Mouse (Mus musculus) brain, embryonic 14.5 days (tissue): ENCODE data around the gene Gimap8. TPM values are rescaled to one million over a fixed set of nuclear protein-coding genes. Genes with fewer than 3 reads are reported as not detected.
"Not testable (repeated sequence)": the region's sequence is repeated elsewhere in the genome, so short reads cannot be mapped to it uniquely, and the experiment has no call there.

Experiments
- DNase-seq: peaks from one replicate; pipeline ENCODE4 v3.0.0-alpha.2; 2011; ENCODE audit warnings: low read depth
- CTCF ChIP-seq: fragments of 200-500 bp; IDR thresholded peaks from 2 replicates; pipeline ENCODE4 v1.5.1; 2012; ENCODE audit warnings: inconsistent platforms, mild to moderate bottlenecking, moderate library complexity, borderline replicate concordance; ENCODE audit not compliant: insufficient read depth, insufficient read length; ENCODE audit errors: extremely low read depth
- POLR2A ChIP-seq: fragments of 200-500 bp; IDR thresholded peaks from 2 replicates; pipeline ENCODE4 v1.6.1; 2012; ENCODE audit warnings: mild to moderate bottlenecking, inconsistent platforms, borderline replicate concordance; ENCODE audit not compliant: poor library complexity, insufficient read depth, insufficient read length, severe bottlenecking; ENCODE audit errors: extremely low read depth
- polyA plus RNA-seq: library from polyadenylated mRNA; depleted of rRNA; stranded (reverse); fragments of >200 nt; gene quantifications from 2 replicates; pipeline ENCODE4 v1.2.3, GENCODE M21; 2012; rRNA removed

The Gimap8 gene
- polyA plus RNA-seq = 0.81 and 1.6 TPM in 2 replicates

DNA sequence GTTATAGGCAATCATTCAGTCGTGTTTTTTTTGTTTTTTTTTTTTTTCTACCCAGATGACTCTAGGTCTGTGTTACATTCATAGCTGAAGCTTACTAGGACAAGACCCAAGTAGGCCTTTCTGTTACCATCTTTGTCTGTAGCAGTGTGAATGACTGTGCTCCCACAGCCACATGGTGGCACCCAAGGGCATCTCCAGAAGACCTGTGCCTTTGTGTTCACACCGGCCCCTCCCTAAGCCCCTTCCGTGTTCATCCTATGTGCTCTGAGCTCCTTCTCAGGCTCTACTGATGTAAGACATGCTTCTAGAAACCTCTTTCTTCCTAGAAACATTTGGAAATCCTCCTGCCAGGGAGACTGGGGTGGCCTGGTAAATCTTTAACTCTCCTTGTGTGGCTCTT is at the start of gene Gimap8:
Gene Gimap8, plus strand, starts transcription at position 240 of the 400 bp plus-strand sequence.
- TF ChIP-seq CTCF = peak; percentile 32; the same call in 1 of the 2 replicates
- TF ChIP-seq POLR2A = no peak
- DNase-seq = peak; percentile 34

DNA sequence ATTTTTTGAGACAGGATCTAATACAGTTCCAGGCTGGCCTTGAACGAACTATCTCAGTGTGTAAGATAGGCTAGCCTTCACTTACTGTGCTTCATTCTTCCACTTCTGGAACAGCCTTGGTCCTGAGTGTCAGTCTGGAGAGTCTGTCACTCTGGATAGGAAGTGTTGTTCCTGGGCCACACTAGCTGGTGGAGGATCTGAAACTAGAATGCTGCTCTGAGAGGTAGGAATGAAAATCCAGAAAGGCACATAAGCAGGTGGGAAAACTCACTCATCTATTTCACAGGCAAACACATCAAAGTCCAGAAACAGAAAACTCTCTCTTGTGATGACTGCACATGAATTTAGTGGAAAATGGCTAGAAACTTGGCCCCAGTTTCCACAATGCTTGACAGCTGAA is 46.4 kb upstream of the Gimap8 start:
- no peak for TF ChIP-seq CTCF
- TF ChIP-seq POLR2A = no peak
- no peak for DNase-seq

DNA sequence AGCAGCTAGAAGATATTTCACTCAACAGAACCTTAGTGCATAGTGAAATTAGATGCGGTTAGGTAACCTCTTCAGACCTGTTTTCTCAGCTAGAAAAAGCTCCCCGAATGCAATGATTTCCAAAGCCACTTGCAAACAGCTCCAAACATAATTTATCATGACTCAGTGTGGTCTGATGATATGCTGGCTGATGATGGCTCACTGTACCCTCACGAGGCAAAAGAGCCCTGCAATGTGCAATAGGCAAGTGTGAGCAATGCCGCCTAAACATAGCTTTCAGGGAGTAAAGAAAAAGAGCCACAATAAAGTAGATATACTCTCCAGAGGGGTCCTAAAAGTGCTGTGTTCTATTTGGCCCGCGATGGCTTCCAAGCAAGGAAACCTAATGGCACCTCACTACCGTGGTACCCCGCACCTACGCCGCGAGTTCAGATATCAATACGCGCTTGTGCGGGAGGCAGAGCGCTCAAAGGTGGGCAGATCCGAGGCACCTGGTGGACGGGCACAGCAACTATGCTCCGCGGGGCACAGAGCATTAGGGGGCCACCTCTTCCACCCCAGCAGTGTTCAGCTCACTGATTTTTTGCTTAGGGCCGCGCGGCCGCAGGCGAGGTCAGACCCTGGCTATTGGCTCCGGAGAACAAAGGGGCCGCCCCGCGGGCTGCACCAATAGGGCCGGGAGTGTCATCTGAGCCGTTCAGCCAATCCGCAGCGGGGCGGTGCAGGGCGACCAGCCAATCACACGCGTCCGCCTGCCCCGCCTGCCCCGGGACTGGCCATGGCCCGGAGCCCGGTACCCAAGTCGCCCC is 45.6 kb upstream of the Gimap8 start, which contains the start of gene Zfp775:
Gene Zfp775, plus strand, starts transcription at position 793 of the 809 bp plus-strand sequence.
- TF ChIP-seq POLR2A (peak; percentile 71; the same call in 1 of the 2 replicates), CTCF (no peak)
- peak; percentile 98 for DNase-seq

DNA sequence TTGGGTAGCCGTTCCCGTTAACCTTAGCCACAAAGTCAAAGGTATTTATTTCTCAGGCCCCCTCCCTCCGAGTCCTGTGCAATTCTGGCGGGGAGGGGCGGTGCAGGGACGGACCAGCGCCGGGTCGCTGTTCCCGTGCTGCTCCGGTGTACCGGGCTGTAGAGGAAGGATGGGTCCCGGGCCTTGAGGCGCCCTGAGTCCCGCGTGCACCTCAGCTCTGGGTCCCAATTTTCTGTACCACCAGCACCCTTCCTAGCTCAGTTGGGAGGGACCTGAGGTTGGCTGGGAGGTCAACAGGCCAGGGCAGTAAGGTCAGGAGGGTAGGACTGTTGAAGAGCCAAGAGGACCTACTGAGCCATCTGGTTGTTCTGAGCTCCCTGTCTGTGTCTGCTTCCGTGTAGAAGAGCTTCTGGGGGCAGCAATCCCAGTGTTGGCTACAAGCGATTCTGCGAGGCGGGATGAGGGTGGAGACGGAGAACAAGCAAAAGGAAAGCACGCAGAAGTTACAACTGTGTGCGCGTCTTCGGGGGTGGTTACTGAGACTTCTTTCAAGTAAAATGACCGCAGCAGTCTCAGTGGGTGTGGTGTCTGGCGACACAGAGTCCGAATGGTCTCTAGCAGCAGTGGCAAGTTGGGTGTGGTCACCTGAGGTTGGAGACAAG is 44.8 kb upstream of the Gimap8 start:
- no peak for TF ChIP-seq CTCF
- no peak; the same call in 1 of the 2 replicates for TF ChIP-seq POLR2A
- peak; percentile 70 for DNase-seq

DNA sequence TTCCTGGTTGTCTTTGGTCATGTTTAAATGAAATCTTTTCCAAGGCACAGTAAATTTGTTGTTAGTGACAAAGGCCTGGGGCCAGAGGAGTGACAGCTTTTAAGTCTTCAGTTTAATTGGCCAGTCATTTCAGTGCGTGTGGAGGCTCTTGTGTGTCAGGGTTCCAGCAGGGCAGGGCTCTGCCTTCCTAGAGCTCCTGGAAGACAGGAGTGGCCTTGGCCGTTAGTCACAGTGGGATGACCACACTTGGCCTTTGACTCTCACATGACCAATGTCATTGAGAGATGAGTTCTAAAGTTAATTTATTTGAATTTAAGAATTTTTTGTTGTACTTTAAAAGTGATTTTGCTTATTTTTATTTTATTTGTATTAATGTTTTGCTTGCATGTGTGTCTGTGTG is 38.9 kb upstream of the Gimap8 start:
- no peak for TF ChIP-seq POLR2A
- TF ChIP-seq CTCF = no peak
- DNase-seq = no peak

DNA sequence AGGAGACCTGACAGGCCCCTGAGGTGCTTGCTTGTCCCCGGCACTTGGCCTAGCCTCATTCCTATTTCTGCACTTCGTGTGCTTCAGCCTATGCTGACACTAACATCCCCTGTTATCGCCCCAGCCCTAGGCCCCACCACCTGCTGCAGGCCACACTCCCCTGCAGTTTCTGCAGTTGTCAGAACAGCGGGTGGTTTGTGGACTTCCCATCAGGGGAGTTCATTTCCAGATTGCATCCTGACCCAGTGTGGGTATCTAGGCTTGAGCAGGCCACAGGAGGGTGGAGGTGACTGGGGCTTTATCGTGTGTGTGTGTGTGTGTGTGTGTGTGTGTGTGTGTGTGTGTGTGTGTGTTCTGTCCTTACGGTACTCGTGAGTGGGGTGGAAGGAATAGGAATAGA is 37.5 kb upstream of the Gimap8 start:
- DNase-seq = no peak
- TF ChIP-seq POLR2A = no peak
- no peak for TF ChIP-seq CTCF

DNA sequence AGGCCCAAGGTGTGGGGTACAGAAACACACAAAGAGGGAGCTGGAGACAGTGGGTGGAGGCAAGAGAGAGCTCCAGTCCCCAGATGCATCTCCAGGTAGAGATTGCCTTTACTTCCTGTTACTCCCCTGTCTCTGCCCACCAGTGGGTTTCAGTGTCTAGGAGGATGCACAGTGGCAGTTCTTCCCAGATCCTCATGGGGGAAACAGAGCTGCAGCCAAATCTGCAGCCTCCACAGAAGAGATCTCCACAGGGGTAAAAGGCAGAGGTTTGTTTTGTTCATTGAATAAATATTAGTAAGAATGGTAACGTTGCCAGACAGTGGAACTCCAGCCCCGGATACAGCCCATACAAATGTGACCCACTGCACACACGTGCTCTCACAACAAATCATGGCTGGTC is 36.4 kb upstream of the Gimap8 start:
- DNase-seq = no peak
- TF ChIP-seq CTCF (no peak), POLR2A (no peak)

DNA sequence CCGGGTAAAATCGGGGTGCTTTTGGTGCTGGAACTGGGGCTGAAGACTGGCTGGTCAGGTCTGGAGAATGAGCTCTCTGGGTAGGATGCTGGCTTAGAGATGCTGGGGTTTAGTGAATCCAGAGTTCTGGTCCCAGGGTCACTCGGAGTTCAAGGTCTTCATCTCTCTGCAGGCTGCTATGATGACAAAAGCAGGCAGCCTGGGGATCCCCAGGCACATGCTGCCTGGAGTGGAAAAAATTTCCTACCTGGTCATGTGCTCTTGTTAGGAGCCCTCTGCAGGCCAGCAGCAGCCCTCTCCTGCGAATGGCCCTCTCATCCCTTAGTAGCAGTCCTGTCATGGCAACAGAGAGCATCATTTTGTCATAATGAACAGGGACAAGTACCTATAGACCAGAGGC is 33.6 kb upstream of the Gimap8 start:
- no peak for TF ChIP-seq POLR2A
- TF ChIP-seq CTCF = no peak
- DNase-seq = no peak

DNA sequence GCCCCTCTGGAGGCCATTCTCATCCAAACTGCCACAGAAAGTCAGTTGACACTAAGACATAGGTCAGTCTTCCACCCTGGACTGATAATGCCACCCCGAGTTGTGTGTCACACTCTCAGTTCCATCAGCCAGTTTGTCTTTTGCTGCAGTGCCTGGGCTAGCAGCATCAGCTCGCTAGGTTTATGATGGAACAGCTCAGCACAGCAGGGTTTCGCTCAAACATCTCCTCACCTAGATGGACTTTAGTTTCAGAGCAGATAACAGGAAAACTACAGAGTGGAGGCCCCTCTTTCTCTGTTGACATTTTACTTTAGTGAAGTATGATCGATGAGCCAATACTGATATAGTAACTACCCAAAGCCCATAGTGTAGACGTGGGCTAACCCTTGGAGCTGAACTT is 32.3 kb upstream of the Gimap8 start:
- no peak for TF ChIP-seq POLR2A
- DNase-seq = no peak

DNA sequence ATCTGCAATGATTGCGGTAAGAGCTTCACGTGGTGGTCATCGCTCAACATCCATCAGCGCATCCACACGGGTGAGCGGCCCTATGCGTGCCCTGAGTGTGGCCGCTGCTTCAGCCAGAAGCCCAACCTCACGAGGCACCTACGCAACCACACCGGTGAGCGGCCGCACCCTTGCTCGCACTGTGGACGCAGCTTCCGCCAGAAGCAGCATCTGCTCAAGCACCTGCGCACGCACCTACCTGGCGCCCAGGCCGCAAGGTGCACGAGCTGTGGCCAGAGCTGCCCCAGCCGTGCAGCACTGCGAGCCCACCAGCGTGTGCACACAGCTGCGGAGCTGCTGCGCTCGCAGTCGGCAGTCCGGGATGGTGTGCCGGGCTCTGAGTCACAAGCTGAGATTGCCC is 27.0 kb upstream of the Gimap8 start:
- TF ChIP-seq POLR2A = no peak
- no peak for TF ChIP-seq CTCF

DNA sequence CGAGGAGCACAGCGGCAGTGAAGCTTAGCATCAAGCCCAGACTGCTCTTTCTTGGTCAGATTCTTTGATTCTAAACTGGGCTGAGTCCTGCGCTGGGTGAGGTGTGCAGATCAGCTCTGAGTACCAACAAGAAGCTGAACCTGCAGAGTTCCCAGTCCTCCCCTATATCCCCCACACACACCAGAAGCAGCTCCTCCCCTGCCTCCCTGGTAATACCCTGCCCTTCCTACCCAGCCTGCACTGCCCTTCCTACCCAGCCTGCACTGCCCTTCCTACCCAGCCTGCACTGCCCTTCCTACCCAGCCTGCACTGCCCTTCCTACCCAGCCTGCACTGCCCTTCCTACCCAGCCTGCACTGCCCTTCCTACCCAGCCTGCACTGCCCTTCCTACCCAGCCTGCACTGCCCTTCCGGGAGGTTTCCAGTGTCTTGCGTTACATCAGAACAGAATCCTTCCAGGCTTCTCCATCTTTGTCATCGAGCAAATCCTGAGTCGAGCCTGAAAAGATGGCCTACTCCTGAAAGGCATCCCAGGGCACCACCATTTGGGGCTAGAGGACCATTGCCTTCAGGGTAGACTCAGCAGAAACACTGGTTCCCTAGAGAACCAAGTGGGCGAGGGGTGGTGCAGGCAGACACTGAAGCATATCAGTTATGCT is 24.7 kb upstream of the Gimap8 start:
- not testable (repeated sequence) for DNase-seq

More for the DNA sequence above, 27.0 kb upstream of the Gimap8 start:
- no peak for DNase-seq

DNA sequence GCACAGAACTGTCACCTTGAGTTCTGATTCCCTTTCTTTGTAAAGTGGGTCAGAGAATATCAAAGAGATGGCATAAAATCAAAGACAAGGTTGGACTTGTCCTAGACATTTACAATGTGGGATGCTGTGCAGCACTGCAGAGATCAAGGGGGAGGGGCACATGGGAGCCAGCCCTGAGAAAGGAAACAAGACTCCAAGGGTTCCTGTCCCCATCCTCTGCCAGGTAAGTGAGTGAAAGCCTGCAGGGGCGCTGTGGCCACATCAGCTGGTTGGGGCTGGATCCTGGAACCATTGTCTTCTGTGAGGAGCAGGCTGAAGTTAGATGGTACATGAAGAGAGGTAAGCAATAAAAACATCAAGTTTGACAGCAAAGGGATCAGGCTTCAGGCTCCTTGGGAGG is 23.6 kb upstream of the Gimap8 start:
- TF ChIP-seq CTCF = no peak
- no peak for TF ChIP-seq POLR2A
- no peak for DNase-seq

DNA sequence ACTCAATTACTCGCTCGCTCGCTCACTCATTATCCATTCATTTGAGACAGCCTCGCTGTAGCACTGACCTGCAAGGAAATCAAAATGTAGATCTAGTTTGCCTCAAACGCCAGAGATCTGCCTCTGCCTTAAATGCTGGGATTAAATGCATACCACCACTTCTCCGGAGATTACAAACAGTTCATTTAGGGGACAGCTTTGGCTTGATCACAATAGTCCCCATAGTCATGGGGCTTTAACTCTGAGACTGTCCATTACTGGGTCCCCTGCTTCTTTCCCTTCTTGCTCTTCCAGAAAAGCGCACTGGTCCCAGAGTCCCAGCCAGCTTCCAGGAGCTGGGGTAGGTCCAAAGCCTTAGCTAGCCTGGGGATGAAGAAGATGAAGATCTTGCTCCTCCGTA is 20.6 kb upstream of the Gimap8 start, which contains the start of gene AI854703:
Gene AI854703, plus strand, starts transcription at position 301 of the 400 bp plus-strand sequence.
- TF ChIP-seq POLR2A (no peak), CTCF (no peak)
- DNase-seq = peak; percentile 6
